Mouse (Mus musculus): ENCODE data around the gene Vmn1r93.
"Not testable (repeated sequence)": the region's sequence is repeated elsewhere in the genome, so short reads cannot be mapped to it uniquely, and the experiment has no call there.

The Vmn1r93 gene

GRCm38 (mm10) chr7:20138988-20139387 is at the start of gene Vmn1r93:
Gene Vmn1r93, minus strand, starts transcription at chr7:20139088.
- DNase-seq: not testable (repeated sequence)

DNA sequence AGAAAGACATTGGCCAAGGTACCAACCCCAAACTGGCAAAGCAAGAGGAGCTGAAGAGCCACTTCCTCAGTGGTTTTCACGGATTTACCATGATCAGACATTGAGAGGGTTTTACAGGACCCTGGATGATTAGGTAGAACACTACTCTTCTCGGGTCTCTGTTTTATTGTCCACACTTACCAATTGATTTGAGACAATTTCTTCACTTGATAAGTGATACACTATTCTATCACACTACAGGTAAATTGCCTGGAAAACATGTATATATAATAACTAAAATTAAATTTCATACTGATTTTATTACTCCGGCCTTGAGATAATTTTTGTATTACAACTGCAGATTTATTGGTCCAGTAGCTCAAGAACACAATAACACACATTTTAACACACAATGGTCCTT is 29.4 kb upstream of the Vmn1r93 start, which contains the start of gene Vmn1r94:
Vmn1r94 (minus strand) TSS at position 101 of the 400 bp plus-strand sequence.
- DNase-seq: not testable (repeated sequence)

GRCm38 (mm10) chr7:20122479-20122878 is 16.4 kb downstream of the Vmn1r93 start, which contains the start of gene Gm16442:
Gene Gm16442, minus strand, starts transcription at chr7:20122579.
- not testable (repeated sequence) for DNase-seq

- DNase-seq: not testable (repeated sequence)
Observed at GRCm38 (mm10) chr7:20099380-20099779, 39.5 kb downstream of the Vmn1r93 start, which contains the start of gene Vmn1r91. Gene Vmn1r91, plus strand, starts transcription at chr7:20099680.
